Mouse (Mus musculus): Measurements from ENCODE around the gene Il4i1. TPM values are rescaled to one million over a fixed set of nuclear protein-coding genes. Genes with fewer than 3 reads are reported as not detected.
A peak's percentile ranks its signal among the peaks of the same experiment; 100 is the strongest.

The Il4i1 gene
- 1.7 and 2.5 TPM in 2 replicates for polyA plus RNA-seq (2012; rRNA removed)

GRCm38 (mm10) chr7:44815721-44816469 is at the start of gene Il4i1, which contains the start of gene Nup62:
Gene Il4i1, plus strand, starts transcription at chr7:44816387.
Gene Nup62, plus strand, starts transcription at chr7:44816088.
- peak; percentile 97 for DNase-seq (ENCODE audit: low spot score)

DNA sequence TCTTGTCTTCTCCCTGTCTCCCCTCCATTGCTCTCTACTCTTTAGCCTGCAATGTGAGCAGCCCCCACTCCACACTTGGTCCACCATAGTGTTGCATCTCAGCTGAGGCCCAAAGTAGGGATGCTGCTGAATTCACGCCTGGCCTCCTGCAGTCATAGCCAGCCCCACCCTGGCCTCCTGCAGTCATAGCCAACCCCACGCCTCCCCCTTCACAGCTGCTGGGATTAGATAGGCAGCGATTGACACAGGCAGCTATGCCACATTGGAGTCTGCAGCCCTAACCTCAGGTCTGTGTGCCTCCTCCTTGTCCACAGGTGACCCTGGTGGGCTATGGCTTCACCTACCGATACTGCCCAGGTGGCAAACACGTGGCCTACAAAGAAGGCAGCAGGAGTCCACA is 48.1 kb upstream of the Il4i1 start:
- no peak for DNase-seq (ENCODE audit: low spot score)

- DNase-seq (ENCODE audit: low spot score), result peak; percentile 29
Observed at GRCm38 (mm10) chr7:44770046-44770578, 46.1 kb upstream of the Il4i1 start.

DNA sequence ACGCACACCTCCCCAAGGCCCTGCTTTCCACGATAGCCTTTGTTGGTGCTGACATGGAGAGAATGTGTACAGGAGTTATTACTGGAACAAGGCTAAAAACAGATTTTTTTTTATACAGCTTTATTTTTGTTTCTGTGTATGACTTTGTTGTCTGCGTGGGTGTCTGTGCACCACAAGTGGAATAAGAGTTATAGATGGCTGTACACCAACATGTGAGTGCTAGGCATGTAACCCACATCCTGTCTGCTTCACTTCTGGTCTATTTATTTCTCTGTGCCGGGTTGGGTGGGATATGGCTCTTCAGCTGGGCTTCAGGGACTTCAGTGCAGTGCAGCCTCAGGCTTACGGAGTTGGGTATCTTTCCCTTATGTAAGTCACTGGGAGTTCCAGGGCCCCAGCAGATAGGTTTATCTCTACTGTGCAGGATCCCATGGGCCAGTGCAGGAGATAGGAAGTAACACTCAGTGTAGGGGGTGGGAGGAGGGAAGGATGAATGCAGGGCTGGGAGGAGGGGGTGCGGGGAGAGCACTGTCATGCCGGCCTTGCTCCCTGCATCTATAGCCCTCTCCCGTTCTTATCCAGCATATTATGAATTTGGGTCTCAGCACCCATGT is 43.5 kb upstream of the Il4i1 start:
- no peak for DNase-seq (ENCODE audit: low spot score)

DNA sequence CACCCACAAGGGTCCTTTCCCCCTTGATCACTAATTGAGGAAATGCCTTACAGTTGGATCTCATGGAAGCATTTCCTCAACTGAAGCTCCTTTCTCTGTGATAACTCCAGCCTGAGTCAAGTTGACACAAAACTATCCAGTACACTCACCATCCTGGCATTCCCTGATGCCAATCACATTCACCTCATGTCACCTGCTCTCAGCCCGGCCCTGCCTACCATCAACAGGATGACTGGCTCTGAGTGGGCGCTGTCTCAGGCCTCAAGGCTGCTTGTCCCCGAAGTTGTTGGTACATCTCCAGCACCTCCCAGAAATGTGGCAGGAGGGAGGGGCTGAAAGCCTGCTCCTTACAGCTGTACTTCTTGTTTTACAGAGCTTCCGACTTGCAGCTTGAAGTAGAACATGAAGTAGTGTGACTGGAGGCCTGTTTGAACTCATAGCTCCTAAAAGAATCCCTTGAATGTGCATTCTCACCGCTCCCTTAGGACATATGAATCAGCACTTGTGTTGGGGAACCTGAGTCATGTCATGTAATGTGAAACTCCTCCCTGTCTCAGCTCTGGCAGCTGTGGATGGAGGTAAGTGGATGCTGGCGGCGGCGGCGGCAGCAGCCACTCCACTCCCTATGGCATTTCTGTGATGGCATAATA is 39.2 kb upstream of the Il4i1 start:
- no peak for DNase-seq (ENCODE audit: low spot score)

- DNase-seq (ENCODE audit: low spot score), result no peak
Observed at GRCm38 (mm10) chr7:44780101-44780500, 36.1 kb upstream of the Il4i1 start.

DNA sequence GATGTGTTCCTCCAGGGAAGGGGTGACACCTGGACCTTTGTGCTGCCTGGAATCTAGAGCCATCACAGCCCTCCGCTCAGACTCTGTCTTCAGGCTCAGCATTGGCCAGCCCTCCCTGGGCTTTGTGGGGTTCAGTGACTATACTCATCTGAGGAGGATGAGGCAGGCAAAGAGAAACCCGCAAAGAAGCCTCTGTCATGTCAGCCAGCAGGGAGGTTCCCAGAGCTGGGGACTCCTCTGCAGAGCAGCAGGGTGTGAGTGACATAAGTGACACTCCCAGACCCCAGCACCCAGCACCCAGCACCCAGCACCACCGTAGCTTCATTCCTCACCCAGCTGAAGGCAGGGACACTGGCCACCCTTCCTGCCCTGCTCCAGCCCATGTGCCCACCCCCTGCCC is 26.7 kb upstream of the Il4i1 start:
- peak; percentile 9 for DNase-seq (ENCODE audit: low spot score)

DNA sequence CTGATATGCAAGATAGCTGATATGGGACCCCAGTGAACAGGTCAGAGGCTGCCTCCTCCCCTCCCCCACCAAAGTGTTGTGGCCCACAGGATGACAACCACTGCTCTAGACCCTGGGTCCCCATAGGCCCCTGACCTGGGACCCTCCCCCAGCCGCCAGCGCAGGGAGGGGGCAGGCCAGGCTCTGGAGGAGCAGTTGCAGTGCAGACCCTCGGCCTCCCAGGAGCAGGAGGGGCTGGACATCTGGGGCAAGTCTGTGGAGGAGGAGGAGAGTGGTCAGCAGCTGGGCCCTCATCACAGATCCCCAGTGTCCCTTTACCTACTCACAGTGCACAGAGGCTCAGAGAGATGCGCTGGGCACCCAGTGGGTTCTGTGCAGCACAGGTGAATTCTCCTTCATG is 26.1 kb upstream of the Il4i1 start:
- peak; percentile 10 for DNase-seq (ENCODE audit: low spot score)

GRCm38 (mm10) chr7:44792781-44793180 is 23.4 kb upstream of the Il4i1 start:
- no peak for DNase-seq (ENCODE audit: low spot score)

GRCm38 (mm10) chr7:44808927-44809326 is 7.3 kb upstream of the Il4i1 start:
- no peak for DNase-seq (ENCODE audit: low spot score)

DNA sequence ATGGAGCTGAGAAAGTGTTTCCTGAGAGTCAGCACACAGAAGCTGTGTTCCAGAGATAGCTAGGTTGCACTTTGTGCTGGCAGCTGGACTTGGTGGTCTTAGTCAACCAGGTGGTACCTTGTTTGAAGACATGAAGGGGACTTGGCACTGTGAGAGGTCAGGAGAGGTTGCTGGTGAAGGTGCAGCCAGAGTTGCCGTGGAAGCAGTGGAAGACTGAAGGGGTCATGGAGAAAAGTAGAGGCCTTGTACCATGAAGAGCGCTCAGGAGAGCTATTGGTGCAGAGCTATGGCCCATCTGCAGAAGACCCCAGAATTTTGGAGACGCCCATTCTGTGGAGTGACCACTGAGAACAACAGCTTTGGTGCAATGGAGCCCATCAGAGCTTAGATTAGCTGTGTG is 6.7 kb upstream of the Il4i1 start:
- no peak for DNase-seq (ENCODE audit: low spot score)

DNA sequence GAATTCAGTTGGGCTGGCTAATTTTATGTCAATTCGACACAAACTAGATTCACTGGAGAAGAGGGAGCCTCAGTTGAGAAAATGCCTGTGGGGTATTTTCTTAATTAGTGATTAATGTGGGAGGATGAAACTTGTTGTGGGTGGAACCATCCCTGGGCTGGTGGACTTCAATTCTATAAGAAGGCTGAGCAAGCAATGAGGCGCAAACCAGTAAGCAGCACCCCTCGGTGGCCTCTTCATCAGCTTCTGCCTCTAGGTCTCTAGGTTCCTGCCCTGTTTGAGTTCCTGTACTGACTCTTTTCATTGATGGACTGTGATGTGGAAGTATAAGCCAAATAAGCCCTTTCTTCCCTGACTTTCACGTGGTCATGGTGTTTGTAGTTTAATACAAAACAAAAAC is 5.8 kb upstream of the Il4i1 start:
- peak; percentile 10 for DNase-seq (ENCODE audit: low spot score)

DNA sequence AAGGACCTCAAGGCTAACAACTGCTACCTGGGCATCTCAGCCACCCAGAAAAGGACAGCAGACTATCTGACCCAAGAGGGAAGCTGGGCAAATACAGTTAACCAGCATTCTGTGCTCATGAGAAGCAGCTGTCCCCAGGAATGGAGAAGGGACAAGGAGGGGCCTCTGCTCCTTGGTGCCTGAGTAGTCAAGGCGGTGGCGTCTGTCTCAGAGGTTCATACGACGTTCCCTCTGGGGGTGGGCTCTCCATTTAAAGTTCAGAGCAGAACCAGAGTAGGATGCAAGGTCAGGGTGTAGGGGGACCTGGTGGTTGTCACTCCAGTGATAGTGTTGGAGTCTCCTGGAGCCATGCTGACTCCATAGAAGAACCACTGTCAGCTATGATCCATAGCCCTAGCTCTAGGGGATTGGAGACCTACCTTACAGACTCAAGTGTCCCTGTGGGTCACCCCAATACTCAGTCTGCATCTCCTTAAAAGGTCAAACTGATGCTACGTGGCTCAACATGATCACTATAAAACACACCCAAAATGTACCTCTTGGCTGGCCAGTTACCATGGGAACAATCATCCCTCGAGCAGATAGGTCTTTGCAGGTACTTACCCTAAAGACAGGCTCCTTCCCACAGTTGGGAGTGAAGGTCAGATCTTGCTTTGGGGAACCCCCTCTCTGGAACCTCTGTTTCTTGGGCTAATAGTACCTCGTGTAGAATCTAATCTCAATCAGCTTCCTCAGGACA is 5.2 kb upstream of the Il4i1 start:
- peak; percentile 4 for DNase-seq (ENCODE audit: low spot score)

DNA sequence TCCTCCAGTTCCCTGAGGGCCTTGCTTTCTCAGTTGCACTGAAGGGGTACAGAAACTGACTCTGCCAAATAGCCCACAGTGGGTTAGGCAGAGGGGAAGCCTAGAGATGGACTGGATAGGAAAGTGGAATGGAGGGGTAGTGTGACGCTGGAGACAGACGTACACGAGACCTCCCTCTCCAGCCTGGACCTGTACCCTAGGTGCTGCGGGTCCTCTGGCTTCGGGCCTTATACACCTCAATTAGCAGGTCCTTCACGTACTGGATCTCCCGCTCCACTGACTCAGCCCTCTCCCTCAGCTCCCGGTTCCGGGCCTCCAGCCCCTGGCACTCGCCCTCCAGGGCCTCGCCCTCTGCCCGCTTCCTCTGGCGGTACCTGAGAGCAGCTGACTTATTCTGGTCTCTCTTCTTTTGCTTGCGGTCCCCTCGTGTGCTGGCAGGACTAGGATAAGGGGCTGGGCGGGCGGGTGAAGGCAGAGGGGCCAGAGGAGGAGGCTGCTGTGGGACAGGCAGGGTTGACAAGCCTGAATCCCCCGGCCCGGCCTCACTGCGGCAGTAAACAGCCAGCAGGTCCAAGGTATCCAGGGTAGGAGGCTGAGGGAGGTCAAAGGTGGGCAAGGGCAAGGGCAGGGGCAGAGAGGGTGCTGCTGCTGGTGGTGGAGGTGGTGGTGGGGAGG is 3.4 kb upstream of the Il4i1 start:
- peak; percentile 23 for DNase-seq (ENCODE audit: low spot score)

DNA sequence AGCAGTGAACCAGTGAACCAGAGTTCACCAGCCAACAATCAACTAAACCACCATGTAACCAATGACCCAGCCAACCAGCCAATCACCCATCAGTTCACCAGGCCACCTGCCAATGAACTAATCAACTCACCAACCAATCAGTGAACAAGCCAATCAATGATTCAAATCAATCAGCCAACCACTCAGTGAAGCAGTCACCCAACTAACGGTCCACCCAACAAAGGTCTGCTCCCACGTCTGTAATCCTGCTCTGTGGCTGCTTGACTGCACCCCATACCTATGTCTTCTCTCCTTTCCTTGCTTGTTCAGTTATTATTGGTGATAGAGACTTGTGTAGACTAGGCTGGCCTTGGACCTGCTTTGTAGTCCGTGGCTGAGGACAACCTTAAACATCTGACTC is 2.2 kb upstream of the Il4i1 start:
- DNase-seq (ENCODE audit: low spot score), result peak; percentile 5

DNA sequence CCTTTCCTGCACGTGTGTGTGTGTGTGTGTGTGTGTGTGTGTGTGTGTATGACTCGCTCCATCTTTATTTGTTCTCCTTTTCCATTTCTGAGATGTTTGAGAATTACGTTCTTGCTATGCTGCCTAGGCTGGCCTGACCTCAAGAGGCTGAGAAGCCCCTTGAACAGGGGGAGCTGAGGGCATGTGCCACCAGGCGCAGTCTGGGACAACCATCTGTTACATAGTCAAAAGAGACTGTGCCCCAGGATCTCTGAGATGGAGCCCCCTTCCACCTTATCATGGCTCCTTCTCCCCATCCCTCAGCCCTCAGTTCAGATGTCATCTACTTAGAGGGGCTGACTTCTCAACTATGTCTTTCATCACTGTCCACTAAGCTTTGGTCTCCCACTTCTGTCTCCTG is 1.8 kb upstream of the Il4i1 start:
- DNase-seq (ENCODE audit: low spot score), result no peak

GRCm38 (mm10) chr7:44814952-44815553 is 1.1 kb upstream of the Il4i1 start:
- peak; percentile 28 for DNase-seq (ENCODE audit: low spot score)

DNA sequence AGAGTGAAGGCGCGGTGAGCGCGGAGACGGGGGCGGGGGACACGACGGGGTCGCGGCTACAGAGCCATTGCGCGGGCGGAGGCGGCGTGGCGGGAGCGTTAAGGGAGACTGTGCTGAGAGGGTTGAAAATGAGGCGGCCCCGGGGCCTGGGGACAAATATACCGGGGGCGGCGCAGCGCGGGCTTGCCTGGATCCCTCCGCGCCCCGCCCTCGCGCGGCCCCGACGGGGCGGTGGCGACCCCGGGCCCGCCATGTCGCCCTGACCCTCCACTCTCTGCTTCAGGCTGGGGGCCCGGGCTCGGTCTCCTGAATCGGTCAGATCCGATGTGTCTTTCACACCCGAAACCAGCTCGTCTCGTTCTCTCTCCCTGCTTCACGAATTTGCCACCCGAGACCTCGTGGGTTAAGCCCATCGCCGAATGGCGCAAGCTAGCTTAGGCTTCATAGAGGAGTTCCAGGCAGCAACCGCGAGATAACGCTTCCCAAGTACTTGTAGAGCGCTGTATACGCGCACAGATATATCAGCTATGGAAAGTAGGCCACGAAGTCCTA is 359 bp downstream of the Il4i1 start, which contains the start of gene Atf5:
TSS of gene Atf5 (minus strand) at position 189 of the 552 bp plus-strand sequence.
- no peak for DNase-seq (ENCODE audit: low spot score)

DNA sequence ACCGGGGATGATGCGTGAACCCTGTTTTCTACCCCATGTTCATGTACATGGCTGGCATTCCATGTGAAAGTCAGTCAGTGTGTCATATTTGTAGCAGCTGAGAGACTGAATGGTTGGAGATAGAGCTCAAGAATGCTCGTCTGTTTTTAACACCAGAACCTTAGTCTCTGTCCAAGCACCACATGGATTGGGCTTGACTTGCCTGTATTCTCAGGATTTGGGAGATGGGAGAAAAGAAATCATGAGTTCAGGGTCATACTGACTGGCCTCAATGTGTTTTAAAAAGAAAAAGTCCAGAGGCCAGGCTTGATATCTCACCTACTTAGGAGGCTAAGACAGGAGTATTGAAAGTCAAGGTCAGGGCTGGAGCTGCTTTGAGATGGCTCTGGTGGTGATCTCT is 1.3 kb downstream of the Il4i1 start:
- DNase-seq (ENCODE audit: low spot score), result peak; percentile 15

- peak; percentile 12 for DNase-seq (ENCODE audit: low spot score)
Observed at GRCm38 (mm10) chr7:44818164-44818563, 2.0 kb downstream of the Il4i1 start.
